Mouse (Mus musculus) forebrain, embryonic 11.5 days (tissue): ENCODE data around the gene Mcrip2. TPM values are rescaled to one million over a fixed set of nuclear protein-coding genes. Genes with fewer than 3 reads are reported as not detected.
A peak's percentile ranks its signal among the peaks of the same experiment; 100 is the strongest.

Experiments
- ATAC-seq: fragments of 200-750 bp; cut with Nextera tagmentation; replicated peaks from 2 replicates; pipeline ENCODE4 v1.8.0; 2017; ENCODE audit warnings: moderate TSS enrichment; ENCODE audit not compliant: low FRiP score
- DNase-seq: peaks from one replicate; pipeline ENCODE4 v3.0.0-alpha.2; 2017; ENCODE audit warnings: low spot score
- H3K27ac ChIP-seq: fragments of 300-500 bp; sonication (generic); 2 replicates; pipeline ENCODE4 v1.5.1; 2014; ENCODE audit warnings: low read depth, low read length
- H3K27me3 ChIP-seq: fragments of 300-500 bp; sonication (generic); 2 replicates; pipeline ENCODE4 v1.6.1; 2014; ENCODE audit warnings: mild to moderate bottlenecking, low read length, mixed read lengths; ENCODE audit not compliant: control insufficient read depth, insufficient read depth
- H3K36me3 ChIP-seq: fragments of 300-500 bp; sonication (generic); 2 replicates; pipeline ENCODE4 v1.6.1; 2014; ENCODE audit warnings: mild to moderate bottlenecking, low read length, moderate library complexity, mixed read lengths; ENCODE audit not compliant: control insufficient read depth, insufficient read depth
- H3K4me1 ChIP-seq: fragments of 300-500 bp; sonication (generic); replicated peaks from 2 replicates; pipeline ENCODE4 v1.6.1; 2014; ENCODE audit warnings: low read length, mixed read lengths; ENCODE audit not compliant: control insufficient read depth, insufficient read depth
- H3K4me2 ChIP-seq: fragments of 300-500 bp; sonication (generic); 2 replicates; pipeline ENCODE4 v1.6.1; 2014; ENCODE audit warnings: low read depth, mild to moderate bottlenecking, low read length, moderate library complexity, mixed read lengths; ENCODE audit not compliant: severe bottlenecking
- H3K4me3 ChIP-seq: fragments of 300-500 bp; sonication (generic); 2 replicates; pipeline ENCODE4 v1.5.1; 2014; ENCODE audit warnings: low read depth, low read length
- H3K9ac ChIP-seq: fragments of 300-500 bp; sonication (generic); 2 replicates; pipeline ENCODE4 v1.6.1; 2014; ENCODE audit warnings: low read length
- H3K9me3 ChIP-seq: fragments of 300-500 bp; sonication (generic); 2 replicates; pipeline ENCODE4 v1.6.1; 2016; ENCODE audit warnings: low read length, mixed read lengths; ENCODE audit not compliant: control insufficient read depth
- WGBS: fragments of 180-500 bp; shearing (Covaris S2); extraction: QIAGEN DNeasy Blood & Tissue Kit; methylation state at CpG from one replicate; pipeline ENCODE4 v1.1.7; 2014; 5-methylcytosine and 5-hydroxymethylcytosine counted together
- polyA plus RNA-seq: library from polyadenylated mRNA; unstranded; fragments of >200 nt; fragmentation: Nextera tagmentation; extraction: Ambion mirVana; gene quantifications from 2 replicates; pipeline ENCODE4 v1.2.1, GENCODE M21; 2014

The Mcrip2 gene
- polyA plus RNA-seq, 1 experiment from 2014 or later = 8.9 TPM

GRCm38 (mm10) chr17:25883824-25884223, 15.3 kb upstream of the Mcrip2 start:
- 93% methylated on average over 3 of the region's 3 CpGs for WGBS
- H3K36me3 ChIP-seq = no peaks in the 10 kb centered on the region; the same call in 1 of the 2 replicates
- no peaks in the 10 kb centered on the region for H3K9me3 ChIP-seq
- DNase-seq (peak; percentile 46), ATAC-seq (no peak)
- no peaks in the 10 kb centered on the region for H3K27me3 ChIP-seq
- H3K4me3 ChIP-seq = no peak overlapping the region
- peaks cover 18% of the 10 kb centered on the region for H3K4me1 ChIP-seq
- no peak overlapping the region for H3K9ac ChIP-seq
- no peak overlapping the region for H3K4me2 ChIP-seq
- no peak overlapping the region for H3K27ac ChIP-seq

DNA sequence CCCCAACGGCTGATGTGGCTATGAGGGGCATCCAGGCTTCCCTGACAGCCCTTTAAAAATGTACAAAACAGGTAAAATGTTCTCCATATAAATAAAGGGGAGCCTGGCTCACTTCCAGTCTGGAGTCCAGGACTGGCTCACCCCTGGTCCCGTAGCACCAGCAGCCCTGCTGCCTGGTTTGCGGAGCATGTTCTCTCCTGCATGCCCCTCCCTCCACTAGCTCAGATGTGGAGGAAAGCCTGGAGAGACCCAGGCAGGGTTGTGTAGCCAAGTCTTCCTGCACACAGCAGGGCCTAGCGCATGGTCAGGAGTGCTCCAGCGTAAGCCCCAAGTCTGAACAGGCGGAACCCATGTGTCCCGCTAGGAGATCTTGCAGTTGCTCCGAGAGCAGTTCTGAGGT, 14.7 kb upstream of the Mcrip2 start:
- no peak overlapping the region for H3K4me2 ChIP-seq
- ATAC-seq = no peak
- 85% methylated on average over 8 of the region's 8 CpGs for WGBS
- H3K4me3 ChIP-seq = no peak overlapping the region
- no peak overlapping the region for H3K27ac ChIP-seq
- no peaks in the 10 kb centered on the region for H3K9me3 ChIP-seq
- DNase-seq = peak; percentile 37
- no peak overlapping the region for H3K9ac ChIP-seq
- H3K4me1 ChIP-seq = peaks cover 18% of the 10 kb centered on the region
- H3K36me3 ChIP-seq = no peaks in the 10 kb centered on the region; the same call in 1 of the 2 replicates
- no peaks in the 10 kb centered on the region for H3K27me3 ChIP-seq

DNA sequence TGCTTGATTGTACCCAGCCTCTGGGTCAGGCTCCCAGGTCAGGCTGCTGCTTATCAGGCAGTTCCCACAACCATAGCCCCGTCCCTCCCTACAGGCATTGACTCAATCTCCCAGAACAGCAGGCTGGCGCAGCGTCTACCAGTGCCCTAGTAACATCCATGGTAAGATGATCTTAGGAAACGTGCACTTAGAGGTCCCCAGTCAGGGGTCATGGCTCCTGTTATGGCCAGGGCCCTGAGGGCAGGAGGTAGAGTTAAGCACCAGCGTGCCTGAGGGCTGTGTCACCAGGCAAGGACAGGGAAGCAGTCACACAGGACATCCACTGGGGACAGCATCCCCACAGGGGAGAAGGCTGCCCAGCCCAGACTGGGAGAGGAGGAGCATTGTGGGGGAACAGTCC, 13.7 kb upstream of the Mcrip2 start:
- peaks cover 18% of the 10 kb centered on the region for H3K4me1 ChIP-seq
- DNase-seq (peak; percentile 57), ATAC-seq (no peak)

GRCm38 (mm10) chr17:25881691-25882090, 13.1 kb upstream of the Mcrip2 start:
- Histone ChIP-seq H3K36me3 (no peaks in the 10 kb centered on the region; the same call in 1 of the 2 replicates), H3K4me1 (peaks cover 18% of the 10 kb centered on the region), H3K9ac (no peak overlapping the region), H3K27ac (peak overlapping the region; percentile 53; the same call in 1 of the 2 replicates), H3K4me3 (no peak overlapping the region), H3K27me3 (no peaks in the 10 kb centered on the region), H3K9me3 (no peaks in the 10 kb centered on the region), H3K4me2 (no peak overlapping the region)
- WGBS = 21% methylated on average over 4 of the region's 4 CpGs
- no peak for DNase-seq
- no peak for ATAC-seq

More for the DNA sequence above, 13.7 kb upstream of the Mcrip2 start:
- Histone ChIP-seq H3K27ac (no peak overlapping the region), H3K36me3 (no peaks in the 10 kb centered on the region; the same call in 1 of the 2 replicates), H3K9ac (no peak overlapping the region), H3K9me3 (no peaks in the 10 kb centered on the region), H3K27me3 (no peaks in the 10 kb centered on the region), H3K4me2 (no peak overlapping the region), H3K4me3 (no peak overlapping the region)
- WGBS = 42% methylated on average over 5 of the region's 5 CpGs

- Histone ChIP-seq H3K4me1 (peaks cover 24% of the 10 kb centered on the region), H3K27ac (peak overlapping the region; percentile 53; the same call in 1 of the 2 replicates), H3K4me2 (no peak overlapping the region), H3K27me3 (no peaks in the 10 kb centered on the region), H3K36me3 (no peaks in the 10 kb centered on the region; the same call in 1 of the 2 replicates), H3K4me3 (no peak overlapping the region), H3K9me3 (no peaks in the 10 kb centered on the region), H3K9ac (peak overlapping the region; percentile 45)
- DNase-seq (peak; percentile 61), ATAC-seq (no peak)
- 3% methylated on average over 5 of the region's 5 CpGs for WGBS
Observed at GRCm38 (mm10) chr17:25880913-25881641, 12.5 kb upstream of the Mcrip2 start.

- Histone ChIP-seq H3K9ac (peak within 1 kb of the TSS; percentile 45), H3K4me1 (peaks cover 26% of the 10 kb centered on the region), H3K9me3 (no peaks in the 10 kb centered on the region), H3K27me3 (no peaks in the 10 kb centered on the region), H3K27ac (peak within 1 kb of the TSS; percentile 53; the same call in 1 of the 2 replicates), H3K4me3 (no peak within 1 kb of the TSS), H3K4me2 (no peak within 1 kb of the TSS), H3K36me3 (no peaks in the 10 kb centered on the region; the same call in 1 of the 2 replicates)
- WGBS = 23% methylated on average over 5 of the region's 5 CpGs
- ATAC-seq = no peak
- DNase-seq = peak; percentile 52
Observed at GRCm38 (mm10) chr17:25880196-25880910, 11.8 kb upstream of the Mcrip2 start, which contains the start of gene Wfikkn1. Gene Wfikkn1, minus strand, starts transcription at chr17:25880858.

GRCm38 (mm10) chr17:25879750-25880149, 11.2 kb upstream of the Mcrip2 start:
- no peak overlapping the region for H3K4me2 ChIP-seq
- WGBS = 77% methylated on average over 8 of the region's 8 CpGs
- no peaks in the 10 kb centered on the region for H3K27me3 ChIP-seq
- ATAC-seq = no peak
- H3K27ac ChIP-seq = no peak overlapping the region
- H3K4me3 ChIP-seq = no peak overlapping the region
- H3K4me1 ChIP-seq = peaks cover 26% of the 10 kb centered on the region
- H3K36me3 ChIP-seq = no peaks in the 10 kb centered on the region; the same call in 1 of the 2 replicates
- DNase-seq = peak; percentile 48
- no peak overlapping the region; the same call in 1 of the 2 replicates for H3K9ac ChIP-seq
- H3K9me3 ChIP-seq = no peaks in the 10 kb centered on the region

- ATAC-seq (no peak), DNase-seq (peak; percentile 65)
- H3K27ac ChIP-seq = no peak overlapping the region
- no peak overlapping the region for H3K4me3 ChIP-seq
- no peaks in the 10 kb centered on the region for H3K9me3 ChIP-seq
- no peaks in the 10 kb centered on the region; the same call in 1 of the 2 replicates for H3K36me3 ChIP-seq
- no peaks in the 10 kb centered on the region for H3K27me3 ChIP-seq
- H3K9ac ChIP-seq = no peak overlapping the region
- no peak overlapping the region for H3K4me2 ChIP-seq
- 46% methylated on average over 4 of the region's 4 CpGs for WGBS
- peaks cover 26% of the 10 kb centered on the region for H3K4me1 ChIP-seq
Observed at GRCm38 (mm10) chr17:25879261-25879660, 10.7 kb upstream of the Mcrip2 start.
